Mouse (Mus musculus) layer of hippocampus, adult 2 months (tissue): ENCODE data around the gene Chrd. TPM values are rescaled to one million over a fixed set of nuclear protein-coding genes. Genes with fewer than 3 reads are reported as not detected.

ENCODE experiments used
- DNase-seq, 2 experiments: peaks; one replicate each; pipeline ENCODE4 v3.0.0; 2022; ENCODE audit warnings: low spot score in 2 of 2
- H3K27ac ChIP-seq: fragments of 200-600 bp; 2 replicates; pipeline ENCODE4 v1.8.1; 2022
- H3K4me3 ChIP-seq: fragments of 200-600 bp; 2 replicates; pipeline ENCODE4 v1.8.1; 2022; ENCODE audit warnings: mild to moderate bottlenecking
- CTCF ChIP-seq: fragments of 200-600 bp; conservative IDR thresholded peaks from 2 replicates; pipeline ENCODE4 v1.8.1; 2022; ENCODE audit warnings: antibody characterized with exemption, mild to moderate bottlenecking, moderate library complexity
- long read RNA-seq, 2 experiments: library from polyadenylated mRNA; stranded (forward); transcript quantifications; one replicate each; pipeline ENCODE4 v2.0.0; 2021; ENCODE audit warnings: borderline mapping rate in 2 of 2
- total RNA-seq, 2 experiments: library from RNA; stranded (reverse); gene quantifications; 2 replicates each; pipeline ENCODE4 v1.2.3; 2021

Chrd gene
- 10 to 100 TPM; 87.0 to 90.7 TPM for total RNA-seq
- long read RNA-seq, experiment 1, transcript Chrd-201 (23 exons, 3,275 nt), result major isoform, 8 of 40 reads
- long read RNA-seq, experiment 1, partial matches to known transcripts, result 9 of 40 reads
- long read RNA-seq, experiment 1, other reads (novel, unspliced or antisense), result 23 of 40 reads
- long read RNA-seq, experiment 2, transcript Chrd-201 (23 exons, 3,275 nt), result major isoform, 9 of 76 reads
- long read RNA-seq, experiment 2, partial matches to known transcripts, result 19 of 76 reads
- long read RNA-seq, experiment 2, other reads (novel, unspliced or antisense), result 44 of 76 reads

- peak in 1 of 2 experiments; percentile 60 for DNase-seq
- TF ChIP-seq CTCF, result no peak
- peak within 1 kb of the TSS; percentile 78 for H3K4me3 ChIP-seq
- peak within 1 kb of the TSS; percentile 99 for H3K27ac ChIP-seq
These were observed at the start of gene Chrd for GRCm38 (mm10) chr16:20732925-20733730. TSS of gene Chrd (plus strand) at chr16:20733127.

GRCm38 (mm10) chr16:20690774-20691173 is 42.2 kb upstream of the Chrd start:
- H3K27ac ChIP-seq, result no peak overlapping the region
- TF ChIP-seq CTCF, result no peak
- H3K4me3 ChIP-seq, result no peak overlapping the region
- no peak for DNase-seq

- DNase-seq, result no peak
- TF ChIP-seq CTCF, result no peak
- H3K4me3 ChIP-seq, result no peak overlapping the region
- H3K27ac ChIP-seq, result peak overlapping the region; percentile 98; the same call in 1 of the 2 replicates
These were observed 41.3 kb upstream of the Chrd start for GRCm38 (mm10) chr16:20691617-20692016.

- peak overlapping the region; percentile 79; the same call in 1 of the 2 replicates for H3K4me3 ChIP-seq
- TF ChIP-seq CTCF, result no peak
- no peak for DNase-seq
- H3K27ac ChIP-seq, result peak overlapping the region; percentile 98
These were observed 40.5 kb upstream of the Chrd start for GRCm38 (mm10) chr16:20692241-20692965.

- H3K27ac ChIP-seq, result peak within 1 kb of the TSS; percentile 98
- peak; percentile 96 to 97 for DNase-seq
- no peak for TF ChIP-seq CTCF
- peak within 1 kb of the TSS; percentile 79 for H3K4me3 ChIP-seq
These were observed 39.7 kb upstream of the Chrd start, which contains the start of gene Fam131a for GRCm38 (mm10) chr16:20693111-20693701. TSS of gene Fam131a (plus strand) at chr16:20693241.

GRCm38 (mm10) chr16:20694781-20695180 is 38.1 kb upstream of the Chrd start:
- H3K27ac ChIP-seq, result peak overlapping the region; percentile 98
- peak overlapping the region; percentile 79 for H3K4me3 ChIP-seq
- TF ChIP-seq CTCF, result no peak
- DNase-seq, result peak; percentile 75 to 89

- Histone ChIP-seq H3K4me3 (peak overlapping the region; percentile 79), H3K27ac (peak overlapping the region; percentile 98)
- peak; percentile 98 to 99 for DNase-seq
- TF ChIP-seq CTCF, result no peak
These were observed 37.2 kb upstream of the Chrd start for GRCm38 (mm10) chr16:20695622-20696323.

GRCm38 (mm10) chr16:20699266-20699665 is 33.7 kb upstream of the Chrd start:
- no peak for TF ChIP-seq CTCF
- Histone ChIP-seq H3K4me3 (peak overlapping the region; percentile 79; the same call in 1 of the 2 replicates), H3K27ac (peak overlapping the region; percentile 69)
- DNase-seq, result no peak

- H3K4me3 ChIP-seq, result no peak overlapping the region
- DNase-seq, result no peak
- no peak for TF ChIP-seq CTCF
- H3K27ac ChIP-seq, result peak overlapping the region; percentile 69
These were observed 32.9 kb upstream of the Chrd start for GRCm38 (mm10) chr16:20700036-20700435.

- no peak for DNase-seq
- peak overlapping the region; percentile 77 for H3K27ac ChIP-seq
These were observed 31.6 kb upstream of the Chrd start for GRCm38 (mm10) chr16:20701316-20701715.

GRCm38 (mm10) chr16:20701729-20702521 is 31.0 kb upstream of the Chrd start:
- no peak for TF ChIP-seq CTCF
- Histone ChIP-seq H3K4me3 (peak overlapping the region; percentile 17), H3K27ac (peak overlapping the region; percentile 77)
- no peak for DNase-seq

More at GRCm38 (mm10) chr16:20701316-20701715, 31.6 kb upstream of the Chrd start:
- no peak for TF ChIP-seq CTCF
- H3K4me3 ChIP-seq, result peak overlapping the region; percentile 17
